Mouse (Mus musculus) hindlimb bud, embryonic 11.5 days (tissue): ENCODE measurements at regions not wholly inside any gene's neighbourhood (a gene's known extent, or its start where the extent isn't known, plus 50 kb on each side); places are given as distances from the start of the nearest gene placed in this dataset.

Experiments
- DNase-seq: peaks from one replicate; pipeline ENCODE4 v3.0.0-alpha.2; 2012; ENCODE audit warnings: low read depth, low spot score; ENCODE audit errors: extremely low spot score

GRCm38 (mm10) chr8:59776327-59776726 lies 726.7 kb downstream of the Gm10283 start:
- no peak for DNase-seq

DNA sequence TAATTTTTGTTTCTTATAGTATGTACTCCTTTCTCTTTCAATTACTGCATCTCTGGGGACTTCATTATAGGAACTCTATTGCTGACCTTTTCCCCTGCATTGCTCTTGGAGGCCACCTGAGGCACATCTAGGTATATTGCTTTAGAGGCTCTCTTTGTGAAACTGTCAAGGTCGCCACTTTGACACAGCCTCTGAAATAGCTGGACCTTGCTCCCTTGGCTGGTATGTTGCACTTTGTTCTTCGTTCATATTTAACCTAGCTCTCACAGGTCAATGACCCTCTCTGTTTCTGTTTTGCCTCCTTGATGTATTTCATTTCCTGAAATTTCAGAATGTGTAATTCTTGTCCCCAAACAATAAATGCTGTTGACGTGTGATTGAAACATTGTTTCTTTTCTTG lies 734.9 kb downstream of the Gm10283 start:
- DNase-seq = peak; percentile 8
